Mouse (Mus musculus): ENCODE data around the gene Nr2f1. TPM values are rescaled to one million over a fixed set of nuclear protein-coding genes. Genes with fewer than 3 reads are reported as not detected.
"Not testable (repeated sequence)": the region's sequence is repeated elsewhere in the genome, so short reads cannot be mapped to it uniquely, and the experiment has no call there.

Gene Nr2f1
- total RNA-seq (2021), result 10 to 100 TPM; 89.4 to 98.1 TPM
- long read RNA-seq, experiment 1, transcript Nr2f1-201 (3 exons, 3,207 nt), result major isoform, 11 of 29 reads
- long read RNA-seq, experiment 1, partial matches to known transcripts, result 3 of 29 reads
- long read RNA-seq, experiment 1, other reads (novel, unspliced or antisense), result 13 of 29 reads
- long read RNA-seq, experiment 2, transcript Nr2f1-201 (3 exons, 3,207 nt), result major isoform, 17 of 32 reads
- long read RNA-seq, experiment 2, partial matches to known transcripts, result 3 of 32 reads
- long read RNA-seq, experiment 2, other reads (novel, unspliced or antisense), result 12 of 32 reads

DNA sequence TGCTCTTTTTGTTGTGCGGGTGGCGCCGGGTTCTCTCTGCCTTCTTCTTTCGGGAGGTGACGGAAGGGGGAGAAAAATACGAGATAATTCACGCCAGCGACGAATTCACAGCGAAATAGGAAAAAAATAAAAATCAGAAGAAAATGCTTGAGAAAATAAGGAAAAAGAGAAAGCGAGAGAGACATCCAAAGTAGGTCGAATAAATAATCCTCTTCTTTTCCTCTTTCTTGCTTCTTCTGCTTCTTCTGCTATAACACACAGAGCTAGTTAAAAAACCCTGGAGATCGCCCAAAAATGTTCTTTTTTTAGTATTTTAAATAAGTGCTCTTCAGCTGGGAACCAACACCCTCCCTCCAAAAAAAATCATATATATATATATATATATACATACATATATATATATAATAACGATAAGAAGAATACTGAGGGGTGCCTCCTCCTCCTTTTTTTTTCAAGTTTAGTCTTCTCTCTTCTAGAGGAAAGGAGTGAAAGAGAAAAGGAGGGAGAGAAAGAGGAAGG is at the start of gene Nr2f1:
TSS of gene Nr2f1 (minus strand) at position 116 of the 519 bp plus-strand sequence.
- H3K27ac ChIP-seq, result peak within 1 kb of the TSS; percentile 97
- TF ChIP-seq CTCF (conservative IDR thresholded peaks at IDR 0.05), result no peak
- peak within 1 kb of the TSS; percentile 85 for H3K4me3 ChIP-seq
- no peak for DNase-seq (ENCODE audit: low spot score in 2 of 2)

DNA sequence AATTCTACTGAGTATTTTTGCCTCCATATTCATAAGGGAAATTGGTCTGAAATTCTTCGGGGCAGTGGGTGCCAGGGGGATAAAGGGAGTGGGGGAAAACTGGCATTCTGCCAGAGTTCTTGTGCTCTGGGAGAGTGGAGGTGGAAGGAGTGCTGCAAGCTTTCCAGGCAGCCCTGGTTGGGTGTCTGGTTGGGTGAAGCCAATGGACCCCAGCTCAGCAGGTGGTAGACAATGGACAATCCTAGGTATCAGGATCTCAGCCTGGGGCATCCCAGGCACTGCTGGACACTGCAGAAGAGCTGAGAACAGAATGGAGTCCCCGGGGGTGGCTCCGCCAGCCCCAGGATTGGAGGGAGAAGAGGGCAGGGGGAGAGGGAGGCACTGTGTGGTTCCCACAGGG is 22.1 kb upstream of the Nr2f1 start:
- Histone ChIP-seq H3K27ac (no peak overlapping the region), H3K4me3 (no peak overlapping the region)
- no peak for DNase-seq (ENCODE audit: low spot score in 2 of 2)
- TF ChIP-seq CTCF (conservative IDR thresholded peaks at IDR 0.05), result no peak

DNA sequence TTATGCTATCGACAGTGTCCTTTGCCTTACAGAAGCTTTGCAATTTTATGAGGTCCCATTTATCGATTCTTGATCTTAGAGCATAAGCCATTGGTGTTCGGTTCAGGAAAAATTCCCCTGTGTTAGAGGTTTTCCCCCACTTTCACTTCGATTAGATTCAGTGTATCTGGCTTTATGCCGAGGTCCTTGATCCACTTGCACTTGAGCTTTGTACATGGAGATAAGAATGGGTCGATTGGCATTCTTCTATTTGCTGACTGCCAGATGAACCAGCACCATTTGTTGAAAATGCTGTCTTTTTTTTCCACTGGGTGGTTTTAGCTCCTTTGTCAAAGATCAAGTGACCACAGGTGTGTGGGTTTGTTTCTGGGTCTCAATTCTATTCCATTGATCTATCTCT is 20.7 kb upstream of the Nr2f1 start:
- not testable (repeated sequence) for DNase-seq (ENCODE audit: low spot score in 2 of 2); H3K27ac ChIP-seq; H3K4me3 ChIP-seq

DNA sequence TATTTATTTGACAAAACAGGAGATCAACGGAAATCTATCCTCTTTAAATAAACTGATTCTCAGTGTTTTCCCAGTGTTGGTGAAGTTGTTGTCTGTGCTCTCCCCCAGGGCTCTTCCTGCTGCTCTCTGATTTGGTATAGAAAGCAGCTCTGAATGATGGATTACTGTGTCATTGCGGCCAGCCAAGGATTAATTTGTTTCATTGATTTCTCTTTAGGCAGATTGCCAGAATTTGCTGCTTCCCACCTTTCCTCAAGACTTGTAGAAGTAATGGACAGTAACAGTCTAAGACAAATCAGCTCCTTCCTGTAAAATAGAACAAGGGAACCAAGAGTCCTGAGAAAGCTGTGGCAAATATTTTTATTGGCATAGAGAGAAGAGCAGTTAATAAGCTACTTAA is 15.7 kb upstream of the Nr2f1 start:
- Histone ChIP-seq H3K27ac (no peak overlapping the region), H3K4me3 (no peak overlapping the region)
- DNase-seq (ENCODE audit: low spot score in 2 of 2), result no peak
- TF ChIP-seq CTCF (conservative IDR thresholded peaks at IDR 0.05), result no peak

DNA sequence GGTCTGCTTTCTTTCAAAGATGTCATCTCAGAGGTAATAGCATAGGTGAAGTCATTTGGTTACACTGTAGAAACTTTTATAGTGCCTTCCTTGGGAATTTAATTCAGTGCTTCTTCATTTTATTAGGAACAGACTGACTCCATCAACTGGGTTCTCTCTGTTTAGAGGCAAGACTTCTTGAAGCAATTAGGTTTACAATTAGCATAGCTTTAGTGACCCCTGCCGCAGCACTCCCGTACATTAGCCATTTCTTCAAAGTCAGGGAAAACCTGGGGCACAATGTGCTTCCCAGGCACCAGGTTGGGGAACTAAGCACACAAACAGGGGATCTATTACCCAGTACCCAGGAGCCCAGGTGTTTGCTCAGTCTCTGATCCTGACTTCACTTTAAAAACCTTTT is 13.6 kb upstream of the Nr2f1 start:
- H3K27ac ChIP-seq, result no peak overlapping the region
- no peak for DNase-seq (ENCODE audit: low spot score in 2 of 2)

GRCm38 (mm10) chr13:78212111-78212510 is 12.6 kb upstream of the Nr2f1 start:
- no peak for DNase-seq (ENCODE audit: low spot score in 2 of 2)

More for the DNA sequence above, 13.6 kb upstream of the Nr2f1 start:
- TF ChIP-seq CTCF (conservative IDR thresholded peaks at IDR 0.05), result no peak
- H3K4me3 ChIP-seq, result no peak overlapping the region

GRCm38 (mm10) chr13:78211231-78212010 is 11.9 kb upstream of the Nr2f1 start:
- DNase-seq (ENCODE audit: low spot score in 2 of 2), result no peak
- no peak for TF ChIP-seq CTCF (conservative IDR thresholded peaks at IDR 0.05)
- Histone ChIP-seq H3K4me3 (no peak overlapping the region; the same call in 1 of the 2 replicates), H3K27ac (peak overlapping the region; percentile 100)

More at GRCm38 (mm10) chr13:78212111-78212510, 12.6 kb upstream of the Nr2f1 start:
- H3K4me3 ChIP-seq, result no peak overlapping the region; the same call in 1 of the 2 replicates
- peak overlapping the region; percentile 100 for H3K27ac ChIP-seq
- no peak for TF ChIP-seq CTCF (conservative IDR thresholded peaks at IDR 0.05)

DNA sequence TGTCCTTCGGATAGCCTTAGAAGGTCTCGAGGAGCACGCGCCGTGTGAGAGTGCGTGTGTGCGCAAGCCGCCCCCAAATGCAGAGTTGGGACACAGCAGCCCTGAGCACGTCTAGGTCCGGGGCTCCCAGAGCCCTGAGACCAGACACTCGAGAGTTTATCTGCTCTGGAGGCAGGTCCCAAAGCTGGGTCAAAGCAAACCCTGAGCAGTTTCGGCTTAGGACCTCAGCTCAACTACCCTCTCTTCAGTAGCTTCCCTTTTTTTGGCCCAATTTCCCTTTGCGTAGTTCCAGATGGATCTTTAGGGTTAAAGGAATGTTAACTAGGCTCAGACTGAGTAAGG is 11.2 kb upstream of the Nr2f1 start:
- TF ChIP-seq CTCF (conservative IDR thresholded peaks at IDR 0.05), result no peak
- Histone ChIP-seq H3K4me3 (peak overlapping the region; percentile 63), H3K27ac (peak overlapping the region; percentile 100)
- no peak for DNase-seq (ENCODE audit: low spot score in 2 of 2)

DNA sequence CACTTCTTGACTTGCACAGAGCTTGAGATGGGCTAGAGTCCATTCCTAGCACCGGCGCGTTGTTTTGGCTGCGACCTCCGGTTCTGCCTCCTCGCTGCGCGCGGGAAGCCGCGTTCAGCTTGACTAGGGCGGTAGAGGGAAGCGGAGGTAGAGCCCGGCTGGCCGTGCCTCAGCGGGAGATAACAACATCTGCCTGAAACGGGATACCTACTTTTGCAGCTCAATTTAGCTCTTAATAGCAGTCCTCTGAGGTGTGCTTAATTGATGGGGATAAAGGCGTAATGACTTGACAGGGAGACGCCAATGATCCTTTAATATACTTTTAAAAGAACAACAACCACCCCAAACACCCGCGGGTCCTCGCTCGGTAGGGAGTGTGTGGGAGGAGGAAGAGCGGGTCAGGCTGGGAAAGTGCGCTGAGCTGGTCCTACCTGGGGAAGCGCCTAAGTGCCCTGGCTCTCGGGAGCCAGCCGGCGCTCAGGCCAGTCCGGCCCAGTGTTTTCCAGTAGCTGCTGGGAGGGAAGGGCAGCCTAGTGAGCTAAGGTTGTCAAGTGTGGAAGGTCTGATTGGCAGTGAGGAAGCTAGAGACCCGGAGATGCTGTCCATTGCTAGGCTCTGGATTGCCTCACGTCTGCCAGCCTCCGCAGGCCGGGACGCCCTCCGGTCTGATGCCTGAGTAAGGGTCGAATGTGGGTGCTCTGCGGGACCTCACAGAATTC is 10.6 kb upstream of the Nr2f1 start:
- DNase-seq (ENCODE audit: low spot score in 2 of 2), result no peak
- Histone ChIP-seq H3K4me3 (peak overlapping the region; percentile 63), H3K27ac (peak overlapping the region; percentile 100)
- no peak for TF ChIP-seq CTCF (conservative IDR thresholded peaks at IDR 0.05)

GRCm38 (mm10) chr13:78209611-78210028 is 10.1 kb upstream of the Nr2f1 start:
- DNase-seq (ENCODE audit: low spot score in 2 of 2), result no peak
- H3K27ac ChIP-seq, result peak overlapping the region; percentile 100
- TF ChIP-seq CTCF (conservative IDR thresholded peaks at IDR 0.05), result no peak
- H3K4me3 ChIP-seq, result peak overlapping the region; percentile 63

DNA sequence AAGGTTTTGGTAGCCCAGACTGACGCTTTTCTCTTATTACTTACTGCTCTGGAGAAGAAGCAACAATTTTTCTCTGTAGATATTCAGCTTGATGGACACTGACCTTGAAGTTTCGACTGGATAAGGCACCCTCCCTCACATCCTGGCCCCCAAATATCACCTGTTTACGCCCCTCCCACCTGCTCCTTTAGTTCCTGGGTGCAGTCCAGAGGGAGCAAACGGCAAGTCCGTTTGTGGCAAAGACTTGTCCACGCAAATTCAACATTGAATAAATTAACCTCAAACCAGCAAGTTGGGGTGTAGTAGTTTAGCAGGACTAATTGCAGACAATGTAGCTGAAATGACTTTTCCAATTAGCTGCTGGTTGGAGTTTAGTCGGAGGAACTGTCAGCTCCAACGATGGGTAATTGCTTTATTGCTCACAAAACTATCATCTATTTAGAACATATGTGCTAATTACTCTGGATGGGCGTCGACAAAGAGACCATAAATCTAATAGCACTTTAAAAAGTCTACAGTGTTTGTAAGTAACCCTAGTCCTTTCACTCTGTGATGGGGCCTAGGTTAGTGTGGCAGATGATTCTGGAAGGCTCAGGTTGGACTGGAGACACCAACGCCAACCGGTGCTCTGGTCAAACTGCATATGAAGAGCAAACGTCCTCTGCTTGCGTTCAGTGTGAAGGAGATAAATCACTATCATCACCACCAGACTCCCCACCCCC is 9.3 kb upstream of the Nr2f1 start:
- no peak for DNase-seq (ENCODE audit: low spot score in 2 of 2)
- Histone ChIP-seq H3K27ac (peak overlapping the region; percentile 100), H3K4me3 (peak overlapping the region; percentile 63)
- no peak for TF ChIP-seq CTCF (conservative IDR thresholded peaks at IDR 0.05)

Measured in layer of hippocampus, adult 2 months (tissue).